Mouse (Mus musculus) forebrain, embryonic 13.5 days (tissue): ENCODE measurements around the gene Tfap2d. TPM values are rescaled to one million over a fixed set of nuclear protein-coding genes. Genes with fewer than 3 reads are reported as not detected.

Experiments
- ATAC-seq: fragments of 200-750 bp; cut with Nextera tagmentation; 2 replicates; pipeline ENCODE4 v1.8.0; 2017
- H3K27ac ChIP-seq: fragments of 300-500 bp; sonication (generic); 2 replicates; pipeline ENCODE4 v1.5.1; 2015; ENCODE audit warnings: inconsistent platforms, mild to moderate bottlenecking, moderate library complexity
- H3K27me3 ChIP-seq: fragments of 300-500 bp; sonication (generic); 2 replicates; pipeline ENCODE4 v1.6.1; 2015; ENCODE audit warnings: mild to moderate bottlenecking, inconsistent platforms
- H3K36me3 ChIP-seq: fragments of 300-500 bp; sonication (generic); 2 replicates; pipeline ENCODE4 v1.6.1; 2015; ENCODE audit warnings: mild to moderate bottlenecking, inconsistent platforms; ENCODE audit not compliant: poor library complexity, severe bottlenecking
- H3K4me1 ChIP-seq: fragments of 300-500 bp; sonication (generic); 2 replicates; pipeline ENCODE4 v1.6.1; 2015; ENCODE audit warnings: inconsistent platforms
- H3K4me2 ChIP-seq: fragments of 300-500 bp; sonication (generic); 2 replicates; pipeline ENCODE4 v1.6.1; 2015; ENCODE audit warnings: inconsistent platforms, mild to moderate bottlenecking, moderate library complexity
- H3K4me3 ChIP-seq: fragments of 300-500 bp; sonication (generic); 2 replicates; pipeline ENCODE4 v1.5.1; 2015; ENCODE audit warnings: mild to moderate bottlenecking, inconsistent platforms
- H3K9ac ChIP-seq: fragments of 300-500 bp; sonication (generic); 2 replicates; pipeline ENCODE4 v1.6.1; 2015; ENCODE audit warnings: mild to moderate bottlenecking, inconsistent platforms
- H3K9me3 ChIP-seq: fragments of 300-500 bp; sonication (generic); replicated peaks from 2 replicates; pipeline ENCODE4 v1.6.1; 2016; ENCODE audit warnings: inconsistent platforms
- WGBS: fragments of 180-500 bp; shearing (Covaris S2); methylation state at CpG from one replicate; pipeline ENCODE4 v1.1.7; 2015; 5-methylcytosine and 5-hydroxymethylcytosine counted together
- polyA plus RNA-seq: library from polyadenylated mRNA; unstranded; fragments of >200 nt; fragmentation: Nextera tagmentation; extraction: Ambion mirVana; gene quantifications from 2 replicates; pipeline ENCODE4 v1.2.1, GENCODE M21; 2015

The Tfap2d gene
- polyA plus RNA-seq, 1 experiment from 2014 or later, result 4.0 TPM

- Histone ChIP-seq H3K4me2 (no peak overlapping the region), H3K4me3 (no peak overlapping the region), H3K9me3 (no peaks in the 10 kb centered on the region), H3K4me1 (no peaks in the 10 kb centered on the region), H3K27ac (no peak overlapping the region), H3K9ac (no peak overlapping the region), H3K36me3 (no peaks in the 10 kb centered on the region), H3K27me3 (peaks cover 97% of the 10 kb centered on the region)
- under 1% methylated on average over 5 of the region's 5 CpGs for WGBS
- no peak for ATAC-seq
Measured at GRCm38 (mm10) chr1:19110211-19110610, 7.4 kb downstream of the Tfap2d start.

DNA sequence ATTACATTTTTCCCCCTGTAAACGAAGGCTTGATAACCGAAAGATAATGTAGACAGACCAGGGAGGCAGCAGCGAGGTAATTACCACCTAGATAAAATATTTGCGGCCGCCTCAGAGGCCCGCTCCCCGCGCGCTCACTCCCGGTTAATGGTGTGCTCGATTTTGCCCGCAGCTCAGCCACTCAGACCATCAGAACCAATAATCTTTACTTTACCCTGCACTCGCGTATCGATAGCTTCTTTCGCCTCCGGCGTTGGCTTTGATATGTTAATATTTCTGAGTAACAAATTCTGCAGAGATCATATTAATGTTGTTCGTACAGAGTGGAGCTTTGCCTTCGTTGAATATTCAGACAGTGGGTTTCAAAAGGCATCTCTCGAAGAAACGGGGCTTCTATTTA lies 8.2 kb downstream of the Tfap2d start:
- peaks cover 89% of the 10 kb centered on the region for H3K27me3 ChIP-seq
- H3K27ac ChIP-seq, result no peak overlapping the region
- no peaks in the 10 kb centered on the region for H3K9me3 ChIP-seq
- H3K4me2 ChIP-seq, result no peak overlapping the region
- H3K9ac ChIP-seq, result no peak overlapping the region
- no peak for ATAC-seq
- H3K4me1 ChIP-seq, result no peaks in the 10 kb centered on the region
- H3K4me3 ChIP-seq, result no peak overlapping the region
- no peaks in the 10 kb centered on the region for H3K36me3 ChIP-seq
- WGBS, result under 1% methylated on average over 22 of the region's 22 CpGs

DNA sequence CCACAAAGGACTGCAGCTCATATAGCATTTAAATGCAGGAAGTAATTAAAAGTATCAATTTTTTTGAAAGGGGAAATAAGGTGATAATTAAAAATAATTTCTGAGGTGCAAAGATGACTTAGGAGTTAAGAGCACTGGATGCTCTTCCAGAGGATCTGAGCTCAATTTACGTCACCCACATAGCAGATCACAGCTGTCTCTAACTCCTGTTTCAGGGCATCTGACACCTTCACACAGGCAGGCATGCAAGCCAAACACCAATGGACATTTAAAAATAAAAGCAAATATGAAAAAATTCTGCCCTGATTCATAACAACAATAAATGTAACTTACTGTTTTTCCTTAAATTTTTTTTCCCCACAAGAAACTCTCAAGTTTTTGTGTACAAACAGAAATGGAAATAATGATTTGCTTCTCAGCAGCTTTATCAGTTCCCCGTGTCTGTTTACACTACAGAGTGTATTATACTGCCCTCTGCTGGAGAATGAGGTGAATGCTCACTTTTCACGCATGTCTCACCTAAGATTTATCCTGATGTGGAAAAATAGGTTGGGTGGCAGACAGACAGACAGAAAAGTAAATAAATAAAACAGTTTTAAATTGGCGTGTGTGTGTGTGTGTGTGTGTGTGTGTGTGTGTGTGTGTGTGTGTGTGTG lies 76.0 kb downstream of the Tfap2d start:
- Histone ChIP-seq H3K9me3 (no peaks in the 10 kb centered on the region), H3K27me3 (no peaks in the 10 kb centered on the region), H3K36me3 (no peaks in the 10 kb centered on the region), H3K27ac (no peak overlapping the region), H3K4me2 (no peak overlapping the region), H3K4me1 (no peaks in the 10 kb centered on the region), H3K9ac (no peak overlapping the region), H3K4me3 (no peak overlapping the region)
- ATAC-seq, result peak; percentile 70; the same call in 1 of the 2 replicates
- 4% methylated on average over 4 of the region's 4 CpGs for WGBS

DNA sequence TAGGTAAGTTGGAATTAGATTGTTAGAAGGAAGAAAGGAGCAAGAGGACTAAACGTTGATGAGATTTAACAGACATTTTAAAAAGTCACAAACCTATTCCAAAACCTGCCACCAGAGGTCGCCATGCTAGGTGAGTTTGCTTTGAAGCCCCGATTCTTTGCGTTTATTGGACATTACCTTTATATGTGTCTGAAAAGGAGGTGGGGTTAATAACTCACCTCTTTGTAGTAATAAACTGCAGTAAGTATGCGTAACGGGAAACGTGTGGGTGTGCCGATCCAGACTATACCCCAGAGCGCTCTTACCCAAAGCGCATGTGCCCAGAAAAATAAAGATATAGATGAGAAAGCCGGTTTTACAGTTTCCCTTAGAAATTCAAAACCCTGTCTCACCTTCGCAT lies 102.8 kb downstream of the Tfap2d start:
- peak; percentile 78 for ATAC-seq
- Histone ChIP-seq H3K36me3 (no peaks in the 10 kb centered on the region), H3K9me3 (no peaks in the 10 kb centered on the region), H3K9ac (no peak overlapping the region), H3K4me1 (no peaks in the 10 kb centered on the region), H3K27me3 (peaks cover 55% of the 10 kb centered on the region), H3K27ac (no peak overlapping the region), H3K4me3 (peak overlapping the region; percentile 28), H3K4me2 (peak overlapping the region; percentile 54)
- 3% methylated on average over 12 of the region's 12 CpGs for WGBS

DNA sequence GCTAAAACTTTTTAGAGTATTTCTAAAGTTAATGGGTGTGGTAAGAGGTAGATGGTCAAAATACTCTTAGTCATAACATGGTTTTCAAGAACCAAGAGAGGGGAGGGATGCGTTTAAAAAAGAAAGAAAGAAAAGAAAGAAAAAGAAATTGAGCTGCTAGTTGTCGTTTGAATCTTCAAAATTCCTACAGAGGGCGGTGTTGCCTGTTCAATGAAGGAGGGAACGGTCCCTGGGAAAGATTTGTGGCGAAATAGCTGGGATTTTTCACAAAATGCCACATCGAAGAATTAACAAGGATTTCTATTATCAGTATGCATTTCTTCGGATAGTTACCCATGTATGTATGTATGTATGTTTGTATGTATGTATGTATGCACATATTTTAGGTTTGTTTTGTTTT lies 103.4 kb downstream of the Tfap2d start:
- ATAC-seq, result peak; percentile 52
- Histone ChIP-seq H3K4me3 (no peak overlapping the region), H3K9ac (no peak overlapping the region), H3K36me3 (no peaks in the 10 kb centered on the region), H3K4me2 (no peak overlapping the region), H3K4me1 (no peaks in the 10 kb centered on the region), H3K27me3 (peaks cover 60% of the 10 kb centered on the region), H3K27ac (no peak overlapping the region), H3K9me3 (no peaks in the 10 kb centered on the region)
- WGBS, result under 1% methylated on average over 7 of the region's 7 CpGs

GRCm38 (mm10) chr1:19207611-19208010 lies 104.8 kb downstream of the Tfap2d start:
- no peak overlapping the region for H3K27ac ChIP-seq
- no peak for ATAC-seq
- no peaks in the 10 kb centered on the region for H3K9me3 ChIP-seq
- H3K36me3 ChIP-seq, result no peaks in the 10 kb centered on the region
- 4% methylated on average over 4 of the region's 4 CpGs for WGBS
- H3K4me2 ChIP-seq, result no peak overlapping the region
- no peak overlapping the region for H3K4me3 ChIP-seq
- H3K27me3 ChIP-seq, result peaks cover 74% of the 10 kb centered on the region
- no peak overlapping the region for H3K9ac ChIP-seq
- H3K4me1 ChIP-seq, result no peaks in the 10 kb centered on the region

GRCm38 (mm10) chr1:19208641-19209358 lies 106.0 kb downstream of the Tfap2d start, which contains the start of gene Tfap2b:
Gene Tfap2b, plus strand, starts transcription at chr1:19208914.
- Histone ChIP-seq H3K36me3 (no peaks in the 10 kb centered on the region), H3K9me3 (no peaks in the 10 kb centered on the region), H3K4me3 (peak within 1 kb of the TSS; percentile 12; the same call in 1 of the 2 replicates), H3K9ac (no peak within 1 kb of the TSS), H3K4me2 (peak within 1 kb of the TSS; percentile 33), H3K27me3 (peaks cover 81% of the 10 kb centered on the region), H3K4me1 (no peaks in the 10 kb centered on the region), H3K27ac (no peak within 1 kb of the TSS)
- ATAC-seq, result no peak
- under 1% methylated on average over 23 of the region's 26 CpGs for whole genome bisulfite sequencing

DNA sequence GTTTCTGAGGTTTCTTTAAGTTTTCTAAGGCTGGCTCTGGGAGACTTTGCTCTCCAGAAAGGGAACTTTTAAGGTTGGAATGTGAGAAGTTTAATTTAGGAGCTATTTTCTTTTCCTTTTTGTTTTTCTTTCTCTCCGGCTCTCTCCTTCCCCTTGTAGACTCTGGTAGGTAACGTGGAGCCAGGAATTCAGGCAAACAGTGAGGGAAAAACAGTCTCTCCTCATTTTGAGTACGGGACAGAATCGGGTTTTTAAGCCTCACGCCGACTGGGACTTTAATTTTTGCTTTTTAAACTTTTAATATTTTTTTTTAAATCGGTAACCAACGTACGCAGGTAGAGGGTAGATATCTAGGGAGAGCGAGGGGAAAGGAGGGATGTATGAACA lies 106.5 kb downstream of the Tfap2d start:
- Histone ChIP-seq H3K27ac (no peak overlapping the region), H3K27me3 (peaks cover 84% of the 10 kb centered on the region), H3K9me3 (no peaks in the 10 kb centered on the region), H3K4me2 (no peak overlapping the region; the same call in 1 of the 2 replicates), H3K4me1 (no peaks in the 10 kb centered on the region), H3K4me3 (no peak overlapping the region; the same call in 1 of the 2 replicates), H3K36me3 (no peaks in the 10 kb centered on the region), H3K9ac (no peak overlapping the region)
- no peak for ATAC-seq
- under 1% methylated on average over 10 of the region's 10 CpGs for WGBS

GRCm38 (mm10) chr1:19209776-19210175 lies 107.0 kb downstream of the Tfap2d start:
- peak; percentile 27; the same call in 1 of the 2 replicates for ATAC-seq
- Histone ChIP-seq H3K4me2 (peak overlapping the region; percentile 33), H3K36me3 (no peaks in the 10 kb centered on the region), H3K9ac (no peak overlapping the region), H3K27ac (no peak overlapping the region), H3K4me1 (no peaks in the 10 kb centered on the region), H3K9me3 (no peaks in the 10 kb centered on the region), H3K27me3 (peaks cover 85% of the 10 kb centered on the region), H3K4me3 (peak overlapping the region; percentile 12)
- 1% methylated on average over 31 of the region's 31 CpGs for WGBS

DNA sequence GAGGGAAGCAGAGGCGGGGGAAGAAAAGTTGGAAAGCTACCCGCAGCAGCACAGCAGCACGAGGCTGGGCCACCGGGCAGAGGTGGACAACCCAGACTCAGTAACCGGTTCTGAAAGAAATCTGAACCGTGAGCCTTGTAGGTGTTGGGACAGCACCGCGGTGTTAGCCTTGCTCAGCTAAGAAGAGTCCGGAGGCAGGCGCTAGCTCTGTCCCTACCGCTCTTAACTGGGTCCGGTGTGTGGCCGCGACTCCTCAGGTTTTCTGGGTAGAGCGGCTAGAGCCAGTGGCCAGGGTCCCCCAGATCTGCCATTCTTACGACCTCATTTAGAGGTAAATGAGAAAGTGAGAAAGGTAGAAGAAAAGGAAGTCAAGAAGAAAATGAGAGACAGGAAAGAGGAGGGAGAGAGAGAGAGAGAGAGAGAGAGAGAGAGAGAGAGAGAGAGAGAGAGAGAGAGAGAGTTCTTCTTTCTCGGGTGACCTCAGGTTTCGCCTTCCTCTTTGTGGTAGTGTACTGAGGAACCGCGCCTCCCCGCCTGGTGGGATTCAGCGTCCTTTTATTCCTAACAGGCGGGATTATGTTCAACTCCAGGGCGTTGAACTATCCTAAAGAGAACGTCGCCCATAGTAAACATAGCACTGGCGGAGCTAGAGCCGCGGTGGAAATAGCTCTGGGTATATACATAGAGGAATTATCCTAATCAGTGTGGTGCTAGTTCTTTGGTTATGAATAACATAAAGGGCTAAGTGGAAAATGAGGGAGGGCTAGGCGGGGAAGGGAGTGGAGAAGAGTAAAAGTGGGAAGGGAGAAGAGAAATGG lies 107.6 kb downstream of the Tfap2d start:
- no peak for ATAC-seq
- H3K27ac ChIP-seq, result no peak overlapping the region
- no peak overlapping the region for H3K9ac ChIP-seq

GRCm38 (mm10) chr1:19211033-19211405 lies 108.2 kb downstream of the Tfap2d start:
- no peaks in the 10 kb centered on the region for H3K4me1 ChIP-seq
- ATAC-seq, result no peak
- H3K4me2 ChIP-seq, result no peak overlapping the region
- no peak overlapping the region for H3K4me3 ChIP-seq
- peaks cover 92% of the 10 kb centered on the region for H3K27me3 ChIP-seq
- H3K36me3 ChIP-seq, result no peaks in the 10 kb centered on the region
- 2% methylated on average over 8 of the region's 8 CpGs for WGBS
- no peak overlapping the region for H3K9ac ChIP-seq
- no peaks in the 10 kb centered on the region for H3K9me3 ChIP-seq
- no peak overlapping the region for H3K27ac ChIP-seq

More for the DNA sequence above, 107.6 kb downstream of the Tfap2d start:
- no peaks in the 10 kb centered on the region for H3K4me1 ChIP-seq
- peak overlapping the region; percentile 33 for H3K4me2 ChIP-seq
- WGBS, result under 1% methylated on average over 30 of the region's 30 CpGs
- H3K36me3 ChIP-seq, result no peaks in the 10 kb centered on the region
- H3K9me3 ChIP-seq, result no peaks in the 10 kb centered on the region
- H3K4me3 ChIP-seq, result peak overlapping the region; percentile 12
- H3K27me3 ChIP-seq, result peaks cover 89% of the 10 kb centered on the region
